Mouse (Mus musculus) bone marrow, adult 2 months (tissue): ENCODE measurements around the gene Arhgef33.

ENCODE experiments used
- CTCF ChIP-seq: fragments of 200-500 bp; IDR thresholded peaks from 2 replicates; pipeline ENCODE4 v1.5.1; 2011; ENCODE audit warnings: low read length, control low read depth; ENCODE audit not compliant: control insufficient read depth, insufficient read depth
- POLR2A ChIP-seq: fragments of 200-500 bp; IDR thresholded peaks from 2 replicates; pipeline ENCODE4 v1.6.1; 2011; ENCODE audit warnings: low read depth, mild to moderate bottlenecking, control low read depth, low read length, borderline replicate concordance; ENCODE audit not compliant: control insufficient read depth

DNA sequence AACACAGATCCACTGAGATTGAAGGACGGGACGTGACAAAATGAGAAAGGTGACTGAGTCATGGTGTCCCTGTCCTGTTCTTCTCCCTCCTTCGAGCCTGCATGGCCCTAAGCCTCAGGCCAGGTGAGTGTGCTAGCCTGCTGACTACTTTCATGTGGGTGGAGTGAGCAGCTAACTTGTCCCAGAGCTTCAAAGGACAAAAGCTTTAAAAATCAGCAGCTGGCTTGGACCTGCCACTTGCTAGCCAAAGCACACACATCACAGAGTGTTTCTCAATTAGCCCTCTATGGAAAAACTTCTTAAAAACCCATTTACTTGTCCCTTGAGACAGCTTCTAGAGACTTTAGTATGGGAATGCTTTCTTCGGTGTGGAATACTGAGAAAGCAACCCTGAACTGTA lies 5.2 kb downstream of the Arhgef33 start:
- no peak for TF ChIP-seq POLR2A
- no peak for TF ChIP-seq CTCF
